Mouse (Mus musculus) ES-CJ7 (cell line): ENCODE measurements around the gene Rad23a.

ENCODE experiments used
- DNase-seq: peaks from one replicate; pipeline ENCODE4 v3.0.0; 2011; ENCODE audit warnings: low read depth, low spot score

Gene Rad23a

GRCm38 (mm10) chr8:84814240-84814554, 26.3 kb downstream of the Rad23a start:
- DNase-seq = no peak

DNA sequence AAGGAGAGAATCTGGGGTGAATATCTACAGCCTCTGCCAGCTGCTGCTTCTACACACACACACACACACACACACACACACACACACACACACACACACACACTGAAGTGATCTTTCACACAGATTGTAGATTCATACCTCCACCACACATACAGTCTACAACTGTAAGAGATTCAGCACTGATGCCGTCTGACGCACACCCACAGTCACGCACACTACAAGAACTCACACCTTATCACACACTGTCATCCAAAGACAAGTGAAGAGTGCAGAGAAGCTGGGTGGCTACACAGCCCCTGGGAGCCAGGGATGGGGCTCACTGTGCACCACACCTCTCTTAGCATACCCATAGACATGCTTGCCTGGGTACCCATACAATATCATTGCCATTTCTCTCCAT, 26.6 kb downstream of the Rad23a start:
- DNase-seq = no peak

DNA sequence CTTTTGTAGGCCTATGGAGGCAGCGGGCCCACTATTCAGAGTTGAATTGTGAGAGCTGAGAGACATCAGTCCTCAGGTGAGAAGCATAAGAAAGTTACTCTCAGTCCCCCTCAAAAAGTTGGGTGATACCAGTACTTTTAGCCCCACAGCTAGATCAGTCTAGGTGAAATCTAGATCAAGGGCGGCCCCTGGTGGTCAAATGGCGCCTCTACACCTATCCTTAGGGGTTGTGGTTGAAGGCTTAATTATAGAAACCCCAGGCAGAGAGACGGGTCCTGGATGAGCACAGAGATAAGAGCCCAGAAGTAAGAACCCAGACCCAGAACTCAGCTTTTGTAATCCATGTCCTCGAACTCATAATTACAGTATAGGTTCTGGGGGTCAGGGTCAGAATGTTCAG, 27.4 kb downstream of the Rad23a start:
- peak; percentile 77 for DNase-seq

DNA sequence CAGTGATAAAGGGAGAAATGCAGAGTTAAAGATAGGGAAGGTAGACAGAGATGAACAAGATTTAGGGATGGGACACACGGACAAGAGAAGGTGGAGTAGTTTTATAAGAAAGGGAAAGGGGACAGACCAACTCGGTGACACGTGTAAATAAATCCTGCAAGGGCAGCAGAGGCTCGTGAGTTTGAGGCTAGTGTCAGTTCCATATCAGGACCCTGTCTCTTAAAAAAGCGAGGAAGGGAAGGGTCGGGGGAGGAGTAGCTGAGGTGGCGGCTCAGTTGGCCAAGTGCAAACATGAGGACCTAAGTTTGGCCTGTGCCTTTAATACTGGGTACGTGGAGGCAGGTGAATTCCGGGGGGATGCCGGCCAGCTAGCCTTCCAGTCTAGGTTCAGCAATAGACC, 29.2 kb downstream of the Rad23a start:
- DNase-seq = no peak

GRCm38 (mm10) chr8:84810896-84811295, 29.6 kb downstream of the Rad23a start:
- peak; percentile 84 for DNase-seq

DNA sequence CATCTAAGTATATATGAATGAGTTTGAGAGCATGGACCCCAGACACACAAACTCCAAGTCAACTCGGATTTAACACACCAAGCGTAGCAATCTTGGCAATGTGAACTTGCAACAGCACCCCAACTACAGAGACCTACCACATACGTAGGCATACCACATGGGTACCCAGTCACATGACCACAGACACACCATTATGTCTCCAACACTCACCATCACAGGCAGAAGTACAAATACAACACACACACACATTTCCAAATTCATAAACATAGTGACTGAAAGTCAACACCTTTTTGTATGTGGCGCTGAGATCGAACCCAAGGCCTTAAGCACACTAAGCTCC, 30.6 kb downstream of the Rad23a start:
- DNase-seq = no peak

DNA sequence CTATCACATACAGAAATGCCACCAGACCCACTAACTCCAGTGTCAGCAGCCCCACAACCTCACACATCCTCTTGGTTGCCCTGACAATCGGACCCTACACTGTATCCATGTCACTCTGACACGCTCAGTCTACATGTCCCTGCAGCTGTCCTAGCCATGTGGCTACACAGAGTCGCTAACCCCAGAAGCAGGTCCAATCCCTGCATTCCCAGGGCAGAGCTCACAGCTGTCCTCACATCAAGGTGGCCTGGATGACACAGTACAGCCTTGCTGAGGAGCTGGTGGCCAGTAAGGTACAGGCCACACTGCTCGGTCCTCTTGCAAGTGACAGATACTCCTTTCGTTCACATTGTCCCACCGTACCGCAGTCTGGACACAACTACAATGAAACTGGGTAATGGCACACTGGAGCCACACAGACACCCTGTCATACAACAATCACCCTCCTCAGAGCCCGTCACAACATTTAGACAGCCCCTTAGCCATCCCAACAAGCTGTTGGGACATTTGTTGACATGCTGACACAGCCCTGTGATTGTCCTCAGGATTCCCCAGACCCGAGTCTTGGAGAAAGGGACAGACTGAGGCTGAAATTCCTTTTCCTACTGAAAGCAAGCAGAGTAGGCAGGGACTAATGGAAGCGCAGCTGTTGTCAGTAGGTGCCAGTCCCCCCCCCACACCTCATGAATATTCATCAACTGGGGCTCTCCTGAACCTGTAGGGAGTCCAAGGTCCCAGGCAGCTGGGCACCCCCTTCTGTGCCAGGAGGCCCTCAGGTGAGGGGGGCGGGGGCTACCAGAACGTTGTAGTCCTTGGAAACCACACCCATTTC, 31.1 kb downstream of the Rad23a start:
- DNase-seq = no peak

- DNase-seq = peak; percentile 49
These were observed 34.4 kb downstream of the Rad23a start for GRCm38 (mm10) chr8:84806031-84806430.

DNA sequence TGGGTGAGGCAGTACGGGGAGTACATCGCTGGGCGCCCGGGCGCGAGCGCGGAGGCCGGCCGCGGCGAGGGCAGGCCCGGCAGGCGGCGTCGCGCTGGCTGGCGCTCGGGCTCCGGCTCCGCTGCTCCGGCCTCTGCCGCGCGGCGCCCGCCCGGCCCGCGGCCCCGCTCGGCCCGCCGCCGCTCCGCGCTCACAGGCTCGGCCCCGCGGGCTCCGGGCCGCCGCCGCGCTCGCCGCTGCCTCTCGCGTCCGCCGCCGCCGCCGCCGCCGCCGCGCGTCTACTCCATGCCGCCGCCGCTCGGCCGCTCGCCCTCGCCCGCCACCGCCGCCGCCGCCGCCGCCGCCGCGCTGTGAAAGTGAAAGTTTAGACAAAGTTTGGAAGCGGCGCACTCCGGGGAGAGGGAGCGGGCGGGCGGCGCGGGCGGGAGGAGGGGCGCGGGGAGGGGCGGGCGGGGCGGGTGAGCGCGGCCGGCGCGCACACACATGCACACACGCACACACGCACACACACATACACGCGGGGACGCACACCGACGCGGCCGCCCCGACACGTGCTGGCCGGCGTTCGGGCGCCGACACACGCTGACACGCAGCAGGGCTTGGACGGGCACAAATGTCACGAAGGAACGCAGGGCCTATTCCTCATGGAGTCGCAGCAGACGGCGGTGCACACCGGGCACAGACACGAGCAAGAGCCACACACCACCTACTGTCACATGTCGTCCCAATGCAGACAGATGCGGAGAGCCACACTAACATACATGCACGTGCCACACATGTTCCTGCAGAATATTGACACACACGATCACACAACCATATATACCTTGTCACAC, 40.2 kb downstream of the Rad23a start, which contains the start of gene Nfix:
TSS of gene Nfix (minus strand) at position 346 of the 833 bp plus-strand sequence.
- peak; percentile 42 for DNase-seq

GRCm38 (mm10) chr8:84799136-84799931, 41.1 kb downstream of the Rad23a start:
- peak; percentile 80 for DNase-seq

DNA sequence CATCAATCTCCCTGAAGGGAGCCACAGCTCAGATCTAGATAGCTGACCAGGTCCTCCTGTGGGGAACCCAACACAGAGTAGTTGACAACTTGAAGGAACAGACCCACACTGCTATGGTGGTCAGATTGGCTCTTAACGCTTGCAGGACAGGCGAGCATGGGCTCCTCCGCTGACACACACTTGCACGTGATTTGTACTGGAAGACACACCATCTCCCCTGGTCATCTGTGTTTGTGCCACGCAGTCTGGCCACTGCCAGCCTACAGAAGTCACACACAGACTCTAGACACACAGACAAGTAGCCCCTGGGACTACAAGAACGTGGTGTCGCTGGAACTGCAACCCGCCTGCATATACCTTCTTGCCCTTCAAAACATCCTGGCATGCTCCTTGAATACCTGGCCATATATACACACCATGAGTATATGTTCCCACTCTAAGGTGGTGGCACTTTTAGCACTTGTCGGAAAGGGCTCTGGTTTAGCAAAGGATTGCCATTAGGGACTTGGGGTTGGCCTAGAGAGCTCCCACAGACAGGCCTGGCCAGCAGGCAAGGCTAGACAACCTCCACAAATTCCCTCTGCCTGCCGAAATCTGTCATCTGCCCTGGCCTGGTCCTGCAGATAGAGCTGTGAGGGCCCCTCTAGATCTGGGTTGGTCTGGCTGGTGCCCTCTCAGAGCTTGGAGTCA, 41.9 kb downstream of the Rad23a start:
- DNase-seq = no peak

GRCm38 (mm10) chr8:84797971-84798370, 42.5 kb downstream of the Rad23a start:
- no peak for DNase-seq

DNA sequence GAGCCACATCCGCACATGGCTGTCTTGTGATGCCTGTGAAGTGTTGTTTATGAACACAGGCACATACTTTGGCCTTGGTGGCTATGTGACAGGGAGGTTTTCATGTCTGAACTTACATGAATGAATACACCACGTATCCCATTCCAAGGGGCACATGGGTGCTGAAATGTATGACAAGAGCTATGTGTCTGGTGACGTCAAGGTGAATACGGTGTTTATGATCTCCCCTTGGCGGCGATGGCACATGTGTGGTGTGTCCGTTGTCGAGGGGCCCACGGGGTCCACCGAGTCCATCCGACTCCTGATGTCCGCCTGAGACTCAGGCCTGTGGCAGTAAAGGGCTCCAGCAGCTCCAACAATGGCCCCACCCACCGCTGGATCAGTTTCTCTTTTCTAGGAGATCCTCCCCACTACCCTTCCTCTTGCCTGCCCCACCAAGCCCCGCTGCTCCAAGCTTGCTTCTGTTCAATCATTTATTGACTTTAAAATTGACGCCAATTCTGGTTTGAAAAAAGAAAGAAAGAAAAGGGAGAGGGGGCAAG, 43.1 kb downstream of the Rad23a start:
- no peak for DNase-seq

DNA sequence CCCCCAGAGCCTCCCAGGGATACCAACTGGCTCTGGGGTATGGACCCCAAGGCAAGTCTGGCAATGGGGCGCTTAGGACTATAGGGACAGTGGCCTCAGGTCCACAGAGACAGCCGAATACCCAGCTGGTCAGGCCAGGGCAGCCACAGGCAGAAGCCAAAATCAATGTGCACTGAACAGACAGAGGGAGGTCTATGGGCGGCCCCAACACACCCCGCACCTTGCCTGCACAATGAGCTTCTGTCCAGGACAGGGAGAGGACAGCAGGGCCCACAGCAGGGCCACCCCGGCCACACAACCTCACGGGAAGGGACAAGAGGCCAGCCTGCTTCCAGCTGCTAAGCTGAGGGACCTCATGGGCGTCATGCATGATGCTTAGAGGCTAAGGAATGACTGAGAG, 46.0 kb downstream of the Rad23a start:
- no peak for DNase-seq

GRCm38 (mm10) chr8:84793791-84794485, 46.5 kb downstream of the Rad23a start:
- no peak for DNase-seq

- DNase-seq = no peak
These were observed 47.3 kb downstream of the Rad23a start for GRCm38 (mm10) chr8:84793134-84793533.

- DNase-seq = no peak
These were observed 48.0 kb downstream of the Rad23a start for GRCm38 (mm10) chr8:84792429-84792947.

GRCm38 (mm10) chr8:84790537-84790936, 49.9 kb downstream of the Rad23a start:
- no peak for DNase-seq

DNA sequence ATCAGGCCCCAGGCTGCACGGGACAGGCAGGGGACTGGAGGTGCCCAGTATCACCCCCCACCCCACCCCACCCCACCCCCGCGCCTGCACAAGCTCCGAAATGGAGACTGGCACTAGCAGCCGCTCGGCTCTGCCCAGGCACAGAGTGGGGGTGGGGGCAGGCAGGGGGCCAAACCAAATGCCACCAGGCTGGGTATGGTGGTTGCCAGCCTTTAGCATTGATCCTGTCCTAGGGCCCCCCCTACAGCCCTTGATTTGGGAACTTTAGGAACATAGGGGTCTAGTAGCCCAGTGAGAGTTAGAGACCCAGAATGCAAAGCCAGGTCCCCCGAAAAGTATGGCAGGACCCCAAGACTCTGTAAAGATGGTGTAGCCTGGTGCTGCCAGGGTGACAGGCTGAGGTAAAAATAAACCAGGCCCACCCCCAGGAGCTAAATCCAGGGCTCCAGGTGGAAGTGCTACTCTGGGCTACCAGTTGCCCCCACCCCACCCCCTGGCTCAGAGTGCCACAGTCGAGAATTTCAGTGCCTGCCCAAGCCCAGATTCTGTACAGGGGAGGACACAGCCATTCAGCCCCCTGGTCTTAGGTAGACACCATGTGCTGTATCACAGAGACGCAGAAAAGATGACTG, 50.5 kb downstream of the Rad23a start:
- no peak for DNase-seq

GRCm38 (mm10) chr8:84789345-84789744, 51.1 kb downstream of the Rad23a start:
- no peak for DNase-seq
